Mouse (Mus musculus): ENCODE data around the gene Bri3.

DNA sequence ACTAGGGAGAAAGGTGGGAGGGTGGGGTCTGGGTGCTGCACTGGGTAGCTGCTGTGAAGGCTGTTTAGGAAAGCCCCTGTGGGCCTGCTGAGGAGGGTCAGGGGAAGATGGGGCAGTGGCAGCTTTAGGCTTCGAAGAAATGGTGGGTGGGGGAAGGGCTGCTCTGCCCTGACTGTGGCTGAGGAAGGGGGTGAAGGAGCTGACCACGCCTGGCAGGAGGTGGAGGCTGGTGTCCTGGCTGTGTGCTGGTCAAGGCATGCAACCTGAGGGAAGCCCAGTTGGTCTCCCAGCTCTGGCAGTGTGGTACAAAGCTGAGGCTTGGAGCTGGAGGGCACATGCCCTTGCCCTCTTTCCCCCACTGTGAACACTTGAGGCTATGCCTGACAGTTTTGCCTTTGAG lies 14.4 kb downstream of the Bri3 start:
- no peak for TF ChIP-seq CTCF (IDR thresholded peaks at IDR 0.05; ENCODE audit: control insufficient read depth, insufficient read depth, low read length)
- TF ChIP-seq POLR2A (IDR thresholded peaks at IDR 0.05; ENCODE audit: borderline replicate concordance, control insufficient read depth, low read depth, low read length), result no peak
